Mouse (Mus musculus) kidney, adult 2 months (tissue): ENCODE data around the gene Synpr. TPM values are rescaled to one million over a fixed set of nuclear protein-coding genes. Genes with fewer than 3 reads are reported as not detected.

Source experiments
- DNase-seq: peaks from one replicate; pipeline ENCODE4 v3.0.0; 2021
- H3K27ac ChIP-seq: fragments of 200-500 bp; 2 replicates; pipeline ENCODE4 v1.5.1; 2012; ENCODE audit warnings: low read depth, low read length, control low read depth, inconsistent platforms; ENCODE audit not compliant: insufficient read depth
- H3K27me3 ChIP-seq: fragments of 200-500 bp; replicated peaks from 2 replicates; pipeline ENCODE4 v1.6.1; 2012; ENCODE audit warnings: mild to moderate bottlenecking, moderate library complexity, low read length, inconsistent platforms; ENCODE audit not compliant: control insufficient read depth, insufficient read depth
- H3K36me3 ChIP-seq: fragments of 200-500 bp; 2 replicates; pipeline ENCODE4 v1.6.1; 2012; ENCODE audit warnings: mild to moderate bottlenecking, moderate library complexity, low read length, inconsistent platforms; ENCODE audit not compliant: control insufficient read depth, insufficient read depth
- H3K4me1 ChIP-seq: fragments of 200-500 bp; 2 replicates; pipeline ENCODE4 v1.6.1; 2011; ENCODE audit warnings: low read length; ENCODE audit not compliant: control insufficient read depth, insufficient read depth
- H3K4me3 ChIP-seq: fragments of 200-500 bp; 2 replicates; pipeline ENCODE4 v1.5.1; 2011; ENCODE audit warnings: mild to moderate bottlenecking, low read depth, low read length, control low read depth; ENCODE audit not compliant: insufficient read depth
- CTCF ChIP-seq: fragments of 200-500 bp; conservative IDR thresholded peaks from 2 replicates; pipeline ENCODE4 v1.5.1; 2011; ENCODE audit warnings: low read depth, mild to moderate bottlenecking, control low read depth, low read length, moderate library complexity, mixed read lengths; ENCODE audit not compliant: insufficient read depth, insufficient read length
- POLR2A ChIP-seq: fragments of 200-500 bp; IDR thresholded peaks from one replicate; pipeline ENCODE4 v1.6.1; 2011; ENCODE audit warnings: low read depth, low read length, control low read depth
- WGBS: fragments of 180-500 bp; shearing (Covaris S2); methylation state at CpG from one replicate; pipeline ENCODE4 v1.1.7; 2018; 5-methylcytosine and 5-hydroxymethylcytosine counted together
- polyA plus RNA-seq: library from polyadenylated mRNA; depleted of rRNA; stranded (reverse); fragments of >200 nt; gene quantifications from 2 replicates; pipeline ENCODE4 v1.2.3, GENCODE M21; 2012

The Synpr gene
- polyA plus RNA-seq, 1 experiment: not detected

GRCm38 (mm10) chr14:13355569-13356362 is 71.2 kb downstream of the Synpr start:
- peak; percentile 56 for TF ChIP-seq CTCF
- no peak for TF ChIP-seq POLR2A
- H3K27me3 ChIP-seq: no peaks in the 10 kb centered on the region
- H3K4me1 ChIP-seq: no peaks in the 10 kb centered on the region
- H3K36me3 ChIP-seq: no peaks in the 10 kb centered on the region
- 15% methylated on average over 7 of the region's 7 CpGs for WGBS
- peak; percentile 63 for DNase-seq
- no peak overlapping the region for H3K27ac ChIP-seq
- no peak overlapping the region for H3K4me3 ChIP-seq

GRCm38 (mm10) chr14:13357101-13357667 is 72.6 kb downstream of the Synpr start:
- no peak overlapping the region for H3K4me3 ChIP-seq
- no peaks in the 10 kb centered on the region for H3K36me3 ChIP-seq
- H3K4me1 ChIP-seq: no peaks in the 10 kb centered on the region
- H3K27me3 ChIP-seq: no peaks in the 10 kb centered on the region
- WGBS: 68% methylated on average over 5 of the region's 5 CpGs
- no peak for TF ChIP-seq POLR2A
- no peak for TF ChIP-seq CTCF
- no peak overlapping the region for H3K27ac ChIP-seq
- no peak for DNase-seq

- no peak overlapping the region for H3K4me3 ChIP-seq
- 62% methylated on average over 2 of the region's 2 CpGs for WGBS
- DNase-seq: no peak
- TF ChIP-seq CTCF: no peak
- TF ChIP-seq POLR2A: no peak
- no peak overlapping the region for H3K27ac ChIP-seq
- H3K36me3 ChIP-seq: no peaks in the 10 kb centered on the region
- H3K4me1 ChIP-seq: no peaks in the 10 kb centered on the region
- no peaks in the 10 kb centered on the region for H3K27me3 ChIP-seq
Measured at GRCm38 (mm10) chr14:13358037-13358436, 73.5 kb downstream of the Synpr start.

- TF ChIP-seq CTCF: no peak
- no peak for TF ChIP-seq POLR2A
- H3K27me3 ChIP-seq: no peaks in the 10 kb centered on the region
- H3K36me3 ChIP-seq: no peaks in the 10 kb centered on the region
- peak; percentile 2 for DNase-seq
- H3K4me3 ChIP-seq: no peak overlapping the region
- H3K4me1 ChIP-seq: no peaks in the 10 kb centered on the region
- no peak overlapping the region for H3K27ac ChIP-seq
Measured at GRCm38 (mm10) chr14:13361184-13361583, 76.6 kb downstream of the Synpr start.

- no peak overlapping the region for H3K4me3 ChIP-seq
- DNase-seq: peak; percentile 3
- no peaks in the 10 kb centered on the region for H3K4me1 ChIP-seq
- TF ChIP-seq POLR2A (no peak), CTCF (no peak)
- H3K27ac ChIP-seq: no peak overlapping the region
- H3K36me3 ChIP-seq: no peaks in the 10 kb centered on the region
- 90% methylated on average over 3 of the region's 3 CpGs for WGBS
- no peaks in the 10 kb centered on the region for H3K27me3 ChIP-seq
Measured at GRCm38 (mm10) chr14:13361642-13362041, 77.1 kb downstream of the Synpr start.

- no peaks in the 10 kb centered on the region for H3K36me3 ChIP-seq
- H3K4me1 ChIP-seq: no peaks in the 10 kb centered on the region
- H3K27me3 ChIP-seq: no peaks in the 10 kb centered on the region
- H3K27ac ChIP-seq: no peak overlapping the region
- 84% methylated on average over 3 of the region's 3 CpGs for WGBS
- H3K4me3 ChIP-seq: no peak overlapping the region
- DNase-seq: no peak
- TF ChIP-seq CTCF: no peak
- TF ChIP-seq POLR2A: no peak
Measured at GRCm38 (mm10) chr14:13368309-13368708, 83.7 kb downstream of the Synpr start.

- TF ChIP-seq POLR2A: no peak
- no peak for TF ChIP-seq CTCF
- Histone ChIP-seq H3K36me3 (no peaks in the 10 kb centered on the region), H3K27ac (no peak overlapping the region), H3K4me3 (no peak overlapping the region), H3K27me3 (no peaks in the 10 kb centered on the region), H3K4me1 (no peaks in the 10 kb centered on the region)
- no peak for DNase-seq
- 21% methylated on average over 7 of the region's 7 CpGs for WGBS
Measured at GRCm38 (mm10) chr14:13389081-13389480, 104.5 kb downstream of the Synpr start.
